Mouse (Mus musculus) liver, embryonic 13.5 days (tissue): ENCODE results near the gene Olfr668. TPM values are rescaled to one million over a fixed set of nuclear protein-coding genes. Genes with fewer than 3 reads are reported as not detected.
"Not testable (repeated sequence)": the region's sequence is repeated elsewhere in the genome, so short reads cannot be mapped to it uniquely, and the experiment has no call there.

ENCODE experiments used
- ATAC-seq: fragments of 200-750 bp; cut with Nextera tagmentation; 2 replicates; pipeline ENCODE4 v1.8.0; 2017; ENCODE audit warnings: low read depth, mild to moderate bottlenecking, moderate number of reproducible peaks, moderate library complexity
- DNase-seq: peaks from one replicate; pipeline ENCODE4 v3.0.0; 2022
- H3K27ac ChIP-seq: fragments of 300-500 bp; sonication (generic); 2 replicates; pipeline ENCODE4 v1.5.1; 2015; ENCODE audit warnings: moderate library complexity, mild to moderate bottlenecking, inconsistent platforms
- H3K27me3 ChIP-seq: fragments of 300-500 bp; sonication (generic); 2 replicates; pipeline ENCODE4 v1.6.1; 2015; ENCODE audit warnings: mild to moderate bottlenecking, inconsistent platforms
- H3K36me3 ChIP-seq: fragments of 300-500 bp; sonication (generic); 2 replicates; pipeline ENCODE4 v1.6.1; 2015; ENCODE audit warnings: mild to moderate bottlenecking, inconsistent platforms
- H3K4me1 ChIP-seq: fragments of 300-500 bp; sonication (generic); replicated peaks from 2 replicates; pipeline ENCODE4 v1.6.1; 2015; ENCODE audit warnings: inconsistent platforms
- H3K4me2 ChIP-seq: fragments of 300-500 bp; sonication (generic); 2 replicates; pipeline ENCODE4 v1.6.1; 2015; ENCODE audit warnings: inconsistent platforms, mild to moderate bottlenecking, moderate library complexity
- H3K4me3 ChIP-seq: fragments of 300-500 bp; sonication (generic); replicated peaks from 2 replicates; pipeline ENCODE4 v1.5.1; 2015; ENCODE audit warnings: mild to moderate bottlenecking, inconsistent platforms
- H3K9ac ChIP-seq: fragments of 300-500 bp; sonication (generic); 2 replicates; pipeline ENCODE4 v1.6.1; 2015; ENCODE audit warnings: mild to moderate bottlenecking, inconsistent platforms
- H3K9me3 ChIP-seq: fragments of 300-500 bp; sonication (generic); replicated peaks from 2 replicates; pipeline ENCODE4 v1.6.1; 2016; ENCODE audit warnings: inconsistent platforms
- WGBS: fragments of 180-500 bp; shearing (Covaris S2); methylation state at CpG from one replicate; pipeline ENCODE4 v1.1.7; 2015; ENCODE audit not compliant: insufficient replicate concordance; 5-methylcytosine and 5-hydroxymethylcytosine counted together
- polyA plus RNA-seq: library from polyadenylated mRNA; unstranded; fragments of >200 nt; fragmentation: Nextera tagmentation; extraction: Ambion mirVana; gene quantifications from 2 replicates; pipeline ENCODE4 v1.2.1, GENCODE M21; 2015

Gene Olfr668
- not detected in 2 replicates for polyA plus RNA-seq

- no peak within 1 kb of the TSS for H3K9ac ChIP-seq
- no peak within 1 kb of the TSS for H3K27ac ChIP-seq
- DNase-seq (no peak), ATAC-seq (no peak)
- H3K9me3 ChIP-seq: no peaks in the 10 kb centered on the region
- no peaks in the 10 kb centered on the region for H3K36me3 ChIP-seq
- no peaks in the 10 kb centered on the region for H3K4me1 ChIP-seq
- no peaks in the 10 kb centered on the region for H3K27me3 ChIP-seq
- H3K4me3 ChIP-seq: no peak within 1 kb of the TSS
- H3K4me2 ChIP-seq: no peak within 1 kb of the TSS
- WGBS: 50% methylated on average over 1 of the region's 1 CpGs
Measured at GRCm38 (mm10) chr7:104927957-104928356, at the start of gene Olfr668. Gene Olfr668, minus strand, starts transcription at chr7:104928057.

- H3K4me3 ChIP-seq, H3K4me2 ChIP-seq, H3K27me3 ChIP-seq, H3K9ac ChIP-seq, DNase-seq, H3K27ac ChIP-seq, H3K4me1 ChIP-seq, H3K9me3 ChIP-seq, H3K36me3 ChIP-seq, ATAC-seq: not testable (repeated sequence)
- 45% methylated on average over 2 of the region's 2 CpGs for WGBS
Measured at GRCm38 (mm10) chr7:104972507-104972906, 44.6 kb upstream of the Olfr668 start.

GRCm38 (mm10) chr7:104962520-104962919 lies 34.7 kb upstream of the Olfr668 start, which contains the start of gene Olfr670:
Gene Olfr670, minus strand, starts transcription at chr7:104962620.
- 45% methylated on average over 1 of the region's 1 CpGs for WGBS
- no peak within 1 kb of the TSS for H3K27ac ChIP-seq
- H3K4me3 ChIP-seq: no peak within 1 kb of the TSS
- H3K4me2 ChIP-seq: no peak within 1 kb of the TSS
- no peaks in the 10 kb centered on the region for H3K36me3 ChIP-seq
- H3K27me3 ChIP-seq: no peaks in the 10 kb centered on the region
- ATAC-seq (no peak), DNase-seq (no peak)
- no peaks in the 10 kb centered on the region for H3K9me3 ChIP-seq
- no peaks in the 10 kb centered on the region for H3K4me1 ChIP-seq
- no peak within 1 kb of the TSS for H3K9ac ChIP-seq

GRCm38 (mm10) chr7:104950234-104950633 lies 22.4 kb upstream of the Olfr668 start:
- not testable (repeated sequence) for H3K9ac ChIP-seq, H3K27me3 ChIP-seq, H3K4me1 ChIP-seq, H3K4me3 ChIP-seq, H3K4me2 ChIP-seq, ATAC-seq, H3K36me3 ChIP-seq, H3K9me3 ChIP-seq, DNase-seq, H3K27ac ChIP-seq
- WGBS: 83% methylated on average over 16 of the region's 16 CpGs

GRCm38 (mm10) chr7:104933940-104934339 lies 6.1 kb upstream of the Olfr668 start, which contains the start of gene Olfr669:
Gene Olfr669, plus strand, starts transcription at chr7:104934240.
- DNase-seq (no peak), ATAC-seq (no peak)
- Histone ChIP-seq H3K27me3 (no peaks in the 10 kb centered on the region), H3K36me3 (no peaks in the 10 kb centered on the region), H3K9ac (no peak within 1 kb of the TSS), H3K4me2 (no peak within 1 kb of the TSS), H3K27ac (no peak within 1 kb of the TSS), H3K9me3 (no peaks in the 10 kb centered on the region), H3K4me3 (no peak within 1 kb of the TSS), H3K4me1 (no peaks in the 10 kb centered on the region)
- WGBS: 44% methylated on average over 1 of the region's 1 CpGs

GRCm38 (mm10) chr7:104921382-104921781 lies 6.5 kb downstream of the Olfr668 start, which contains the start of gene Olfr667:
Gene Olfr667, minus strand, starts transcription at chr7:104921482.
- 72% methylated on average over 1 of the region's 1 CpGs for WGBS
- H3K4me1 ChIP-seq: no peaks in the 10 kb centered on the region
- no peak for DNase-seq

GRCm38 (mm10) chr7:104895852-104896251 lies 32.0 kb downstream of the Olfr668 start, which contains the start of gene Olfr666:
Gene Olfr666, minus strand, starts transcription at chr7:104895952.
- WGBS: 67% methylated on average over 2 of the region's 2 CpGs
- H3K9me3 ChIP-seq: no peaks in the 10 kb centered on the region
- H3K4me2 ChIP-seq: no peak within 1 kb of the TSS
- DNase-seq (no peak), ATAC-seq (no peak)
- no peak within 1 kb of the TSS for H3K27ac ChIP-seq
- H3K27me3 ChIP-seq: no peaks in the 10 kb centered on the region
- H3K4me3 ChIP-seq: no peak within 1 kb of the TSS
- no peaks in the 10 kb centered on the region for H3K36me3 ChIP-seq
- no peaks in the 10 kb centered on the region for H3K4me1 ChIP-seq
- no peak within 1 kb of the TSS for H3K9ac ChIP-seq

More at GRCm38 (mm10) chr7:104921382-104921781, 6.5 kb downstream of the Olfr668 start, which contains the start of gene Olfr667:
- H3K9me3 ChIP-seq: no peaks in the 10 kb centered on the region
- no peak within 1 kb of the TSS for H3K4me3 ChIP-seq
- no peak for ATAC-seq
- H3K9ac ChIP-seq: no peak within 1 kb of the TSS
- no peaks in the 10 kb centered on the region for H3K27me3 ChIP-seq
- H3K36me3 ChIP-seq: no peaks in the 10 kb centered on the region
- H3K4me2 ChIP-seq: no peak within 1 kb of the TSS
- H3K27ac ChIP-seq: no peak within 1 kb of the TSS

GRCm38 (mm10) chr7:104877731-104878130 lies 50.1 kb downstream of the Olfr668 start, which contains the start of gene Olfr665:
Gene Olfr665, plus strand, starts transcription at chr7:104878031.
- Histone ChIP-seq H3K27me3 (no peaks in the 10 kb centered on the region), H3K27ac (no peak within 1 kb of the TSS), H3K4me3 (no peak within 1 kb of the TSS), H3K9me3 (no peaks in the 10 kb centered on the region), H3K36me3 (no peaks in the 10 kb centered on the region), H3K4me2 (no peak within 1 kb of the TSS), H3K4me1 (no peaks in the 10 kb centered on the region), H3K9ac (no peak within 1 kb of the TSS)
- ATAC-seq (no peak), DNase-seq (no peak)
- 19% methylated on average over 1 of the region's 1 CpGs for WGBS

Other genes with a start within 250 kb of the Olfr668 start
- gene Olfr661, start 241.6 kb downstream of the Olfr668 start, polyA plus RNA-seq: not detected in 2 replicates
- gene Usp17le, start 150.6 kb downstream of the Olfr668 start, polyA plus RNA-seq: not detected in 2 replicates
- not detected in 2 replicates for gene Usp17lb, start 85.5 kb downstream of the Olfr668 start, polyA plus RNA-seq
- gene Usp17la, start 71.0 kb downstream of the Olfr668 start, polyA plus RNA-seq: not detected in 2 replicates
- not detected in 2 replicates for gene Olfr665, start 50.0 kb downstream of the Olfr668 start, polyA plus RNA-seq
- gene Olfr666, start 32.1 kb downstream of the Olfr668 start, polyA plus RNA-seq: not detected in 2 replicates
- gene Olfr667, start 6.6 kb downstream of the Olfr668 start, polyA plus RNA-seq: not detected in 2 replicates
- not detected in 2 replicates for gene Olfr669, start 6.2 kb upstream of the Olfr668 start, polyA plus RNA-seq
- gene Olfr670, start 34.6 kb upstream of the Olfr668 start, polyA plus RNA-seq: not detected in 2 replicates
- gene Olfr671, start 51.1 kb upstream of the Olfr668 start, polyA plus RNA-seq: not detected in 2 replicates
- not detected in 2 replicates for gene Olfr672, start 74.0 kb upstream of the Olfr668 start, polyA plus RNA-seq
- not detected in 2 replicates for gene Olfr675, start 100.4 kb upstream of the Olfr668 start, polyA plus RNA-seq
- gene Olfr676, start 104.6 kb upstream of the Olfr668 start, polyA plus RNA-seq: not detected in 2 replicates
- gene Olfr677, start 123.3 kb upstream of the Olfr668 start, polyA plus RNA-seq: not detected in 2 replicates
- gene Olfr678, start 136.4 kb upstream of the Olfr668 start, polyA plus RNA-seq: not detected in 2 replicates
- gene Olfr679, start 153.1 kb upstream of the Olfr668 start, polyA plus RNA-seq: not detected in 2 replicates
- not detected in 2 replicates for gene Olfr680-ps1, start 164.8 kb upstream of the Olfr668 start, polyA plus RNA-seq
- not detected in 2 replicates for gene Olfr681, start 188.8 kb upstream of the Olfr668 start, polyA plus RNA-seq
- not detected in 2 replicates for gene Olfr683, start 219.0 kb upstream of the Olfr668 start, polyA plus RNA-seq
- gene Olfr684, start 235.6 kb upstream of the Olfr668 start, polyA plus RNA-seq: not detected in 2 replicates